Mouse (Mus musculus) MEL (cell line): ENCODE measurements at regions not wholly inside any gene's neighbourhood (a gene's known extent, or its start where the extent isn't known, plus 50 kb on each side); places are given as distances from the start of the nearest gene placed in this dataset.

Experiments
- DNase-seq: peaks from one replicate; pipeline ENCODE4 v3.0.0; 2011; ENCODE audit warnings: low read depth, low spot score
- H3K27ac ChIP-seq: 2 replicates; pipeline ENCODE4 v1.5.1; 2012; ENCODE audit warnings: low read depth, mild to moderate bottlenecking, control low read depth, low read length, moderate library complexity; ENCODE audit not compliant: control insufficient read depth
- H3K27me3 ChIP-seq, 2 experiments: fragments of 150-350 bp in 1 of 2; sonication (generic) in 1 of 2; 2 replicates each; pipeline ENCODE4 v1.6.1; 2012; ENCODE audit warnings: low read length in 2 of 2, mild to moderate bottlenecking in 2 of 2, improper control_type of control experiment in 1 of 2, moderate library complexity in 1 of 2; ENCODE audit not compliant: insufficient read depth in 2 of 2, control insufficient read depth in 1 of 2
- H3K36me3 ChIP-seq, 2 experiments: 2 replicates each; pipeline ENCODE4 v1.6.1; 2012 to 2014; ENCODE audit warnings: low read length in 2 of 2, improper control_type of control experiment in 1 of 2, inconsistent platforms in 1 of 2, mild to moderate bottlenecking in 1 of 2; ENCODE audit not compliant: insufficient read depth in 2 of 2, control insufficient read depth in 1 of 2
- H3K4me1 ChIP-seq, 2 experiments: fragments of 150-350 bp in 1 of 2; sonication (generic) in 1 of 2; 2 replicates each; pipeline ENCODE4 v1.6.1; 2012; ENCODE audit warnings: low read length in 2 of 2, improper control_type of control experiment in 1 of 2, mild to moderate bottlenecking in 1 of 2; ENCODE audit not compliant: insufficient read depth in 2 of 2, control insufficient read depth in 1 of 2
- H3K4me3 ChIP-seq, 2 experiments: fragments of 150-350 bp in 1 of 2; sonication (generic) in 1 of 2; 2 replicates each; pipeline ENCODE4 v1.5.1; 2012; ENCODE audit warnings: low read depth in 2 of 2, low read length in 2 of 2, mild to moderate bottlenecking in 2 of 2, moderate library complexity in 2 of 2, control low read depth in 1 of 2, improper control_type of control experiment in 1 of 2; ENCODE audit not compliant: control insufficient read depth in 1 of 2, insufficient read depth in 1 of 2
- H3K79me2 ChIP-seq: 2 replicates; pipeline ENCODE4 v1.6.1; 2012; ENCODE audit warnings: mild to moderate bottlenecking, low read length, moderate library complexity; ENCODE audit not compliant: control insufficient read depth, poor library complexity, insufficient read depth
- H3K9ac ChIP-seq: 2 replicates; pipeline ENCODE4 v1.6.1; 2012; ENCODE audit warnings: low read depth, mild to moderate bottlenecking, control low read depth, low read length, moderate library complexity; ENCODE audit not compliant: control insufficient read depth, poor library complexity, severe bottlenecking
- H3K9me3 ChIP-seq: fragments of 150-350 bp; sonication (generic); replicated peaks from 2 replicates; pipeline ENCODE4 v1.6.1; 2012; ENCODE audit warnings: mild to moderate bottlenecking, low read length, improper control_type of control experiment, moderate library complexity; ENCODE audit not compliant: insufficient read depth
- BHLHE40 ChIP-seq: IDR thresholded peaks from 2 replicates; pipeline ENCODE4 v1.6.1; 2012; ENCODE audit warnings: low read depth, mild to moderate bottlenecking, inconsistent platforms, low read length, improper control_type of control experiment, borderline replicate concordance
- CHD1 ChIP-seq: IDR thresholded peaks from 2 replicates; pipeline ENCODE4 v1.6.1; 2012; ENCODE audit warnings: low read depth, mild to moderate bottlenecking, inconsistent platforms, low read length, improper control_type of control experiment
- CTCF ChIP-seq, 3 experiments: IDR thresholded peaks in 2 of 3; conservative IDR thresholded peaks in 1 of 3; 2 replicates each; pipeline ENCODE4 v1.5.1; 2011 to 2012; ENCODE audit warnings: low read length in 3 of 3, low read depth in 2 of 3, mild to moderate bottlenecking in 2 of 3, improper control_type of control experiment in 1 of 3, inconsistent platforms in 1 of 3, mixed read lengths in 1 of 3, moderate library complexity in 1 of 3; ENCODE audit not compliant: control insufficient read depth in 1 of 3, insufficient read depth in 1 of 3, poor library complexity in 1 of 3, severe bottlenecking in 1 of 3
- EP300 ChIP-seq, 2 experiments: IDR thresholded peaks; 2 replicates each; pipeline ENCODE4 v1.6.1; 2011; ENCODE audit warnings: improper control_type of control experiment in 2 of 2, low read length in 2 of 2, low read depth in 1 of 2, mild to moderate bottlenecking in 1 of 2
- ETS1 ChIP-seq: IDR thresholded peaks from 2 replicates; pipeline ENCODE4 v1.6.1; 2012; ENCODE audit warnings: low read depth, mild to moderate bottlenecking, inconsistent platforms, low read length, improper control_type of control experiment, moderate library complexity
- HCFC1 ChIP-seq: IDR thresholded peaks from 2 replicates; pipeline ENCODE4 v1.6.1; 2012; ENCODE audit warnings: low read depth, mild to moderate bottlenecking, inconsistent platforms, low read length, improper control_type of control experiment, moderate library complexity
- JUND ChIP-seq: IDR thresholded peaks from 2 replicates; pipeline ENCODE4 v1.6.1; 2011; ENCODE audit warnings: low read depth, mild to moderate bottlenecking, improper control_type of control experiment, low read length
- MAX ChIP-seq: IDR thresholded peaks from 2 replicates; pipeline ENCODE4 v1.6.1; 2011; ENCODE audit warnings: low read length, improper control_type of control experiment
- MAZ ChIP-seq: IDR thresholded peaks from 2 replicates; pipeline ENCODE4 v1.6.1; 2012; ENCODE audit warnings: low read depth, mild to moderate bottlenecking, inconsistent platforms, low read length, improper control_type of control experiment
- MEF2A ChIP-seq: IDR thresholded peaks from 2 replicates; pipeline ENCODE4 v1.6.1; 2014; ENCODE audit warnings: low read depth, mild to moderate bottlenecking, inconsistent platforms, low read length, improper control_type of control experiment; ENCODE audit not compliant: poor library complexity, insufficient replicate concordance, severe bottlenecking; ENCODE audit errors: extremely low read depth
- MYC ChIP-seq: IDR thresholded peaks from 2 replicates; pipeline ENCODE4 v1.6.1; 2011; ENCODE audit warnings: low read depth, mild to moderate bottlenecking, low read length, improper control_type of control experiment, moderate library complexity
- POLR2A ChIP-seq, 2 experiments: IDR thresholded peaks; 2 replicates each; pipeline ENCODE4 v1.6.1; 2011 to 2012; ENCODE audit warnings: low read length in 2 of 2, mild to moderate bottlenecking in 2 of 2, control low read depth in 1 of 2, improper control_type of control experiment in 1 of 2, low read depth in 1 of 2, moderate library complexity in 1 of 2; ENCODE audit not compliant: control insufficient read depth in 1 of 2, insufficient read depth in 1 of 2, poor library complexity in 1 of 2
- POLR2AphosphoS2 ChIP-seq: IDR thresholded peaks from 2 replicates; pipeline ENCODE4 v1.6.1; 2011; ENCODE audit warnings: low read length, improper control_type of control experiment
- POLR2AphosphoS5 ChIP-seq: IDR thresholded peaks from 2 replicates; pipeline ENCODE4 v1.6.1; 2012; ENCODE audit warnings: low read depth, borderline replicate concordance, mild to moderate bottlenecking, inconsistent platforms, low read length, moderate library complexity, mixed read lengths
- SIN3A ChIP-seq: IDR thresholded peaks from 2 replicates; pipeline ENCODE4 v1.6.1; 2012; ENCODE audit warnings: low read length, improper control_type of control experiment, inconsistent platforms
- SMC3 ChIP-seq: IDR thresholded peaks from 2 replicates; pipeline ENCODE4 v1.6.1; 2011; ENCODE audit warnings: low read depth, low read length, improper control_type of control experiment
- UBTF ChIP-seq: IDR thresholded peaks from 2 replicates; pipeline ENCODE4 v1.6.1; 2012; ENCODE audit warnings: low read depth, mild to moderate bottlenecking, inconsistent platforms, low read length, improper control_type of control experiment, moderate library complexity, borderline replicate concordance; ENCODE audit not compliant: insufficient read depth
- USF2 ChIP-seq, 2 experiments: IDR thresholded peaks; 2 replicates each; pipeline ENCODE4 v1.6.1; 2011 to 2012; ENCODE audit warnings: improper control_type of control experiment in 2 of 2, low read length in 2 of 2, borderline replicate concordance in 1 of 2, inconsistent platforms in 1 of 2, low read depth in 1 of 2, mild to moderate bottlenecking in 1 of 2; ENCODE audit not compliant: insufficient read depth in 1 of 2
- ZC3H11A ChIP-seq: IDR thresholded peaks from 2 replicates; pipeline ENCODE4 v1.6.1; 2012; ENCODE audit warnings: low read depth, mild to moderate bottlenecking, inconsistent platforms, low read length, improper control_type of control experiment
- ZKSCAN1 ChIP-seq: IDR thresholded peaks from 2 replicates; pipeline ENCODE4 v1.6.1; 2012; ENCODE audit warnings: low read depth, mild to moderate bottlenecking, inconsistent platforms, low read length, improper control_type of control experiment, moderate library complexity
- ZNF384 ChIP-seq: IDR thresholded peaks from 2 replicates; pipeline ENCODE4 v1.6.1; 2012; ENCODE audit warnings: low read depth, mild to moderate bottlenecking, inconsistent platforms, low read length, improper control_type of control experiment

- no peaks in the 10 kb centered on the region for H3K27me3 ChIP-seq
- no peaks in the 10 kb centered on the region for H3K79me2 ChIP-seq
- H3K9ac ChIP-seq = no peak overlapping the region
- no peak for DNase-seq
- H3K27ac ChIP-seq = no peak overlapping the region
- no peak overlapping the region for H3K4me3 ChIP-seq
- no peaks in the 10 kb centered on the region for H3K9me3 ChIP-seq
- H3K4me1 ChIP-seq = no peaks in the 10 kb centered on the region
- TF ChIP-seq ETS1 (no peak), POLR2AphosphoS5 (no peak), ZKSCAN1 (no peak), MAZ (no peak), CTCF (IDR thresholded peaks at IDR 0.05 in 2 of 3, conservative IDR thresholded peaks at IDR 0.05 in 1 of 3; ENCODE audit: control insufficient read depth in 1 of 3, insufficient read depth in 1 of 3, low read depth in 2 of 3, low read length in 3 of 3, poor library complexity in 1 of 3, severe bottlenecking in 1 of 3) (no peak), HCFC1 (no peak), MEF2A (no peak), JUND (no peak), MAX (no peak), UBTF (no peak), POLR2A (IDR thresholded peaks at IDR 0.05; ENCODE audit: control insufficient read depth in 1 of 2, insufficient read depth in 1 of 2, low read depth in 1 of 2, low read length in 2 of 2, poor library complexity in 1 of 2) (no peak), BHLHE40 (no peak), ZC3H11A (no peak), POLR2AphosphoS2 (no peak), ZNF384 (no peak), MYC (no peak), SIN3A (no peak), CHD1 (no peak), EP300 (IDR thresholded peaks at IDR 0.05; ENCODE audit: low read depth in 1 of 2, low read length in 2 of 2) (no peak), SMC3 (no peak)
- H3K36me3 ChIP-seq = no peaks in the 10 kb centered on the region
Measured at GRCm38 (mm10) chr8:103381575-103381974, 596.1 kb upstream of the Cdh11 start.

GRCm38 (mm10) chr8:103391359-103391758 lies 605.9 kb upstream of the Cdh11 start:
- Histone ChIP-seq H3K79me2 (no peaks in the 10 kb centered on the region), H3K9ac (no peak overlapping the region), H3K27me3 (no peaks in the 10 kb centered on the region), H3K27ac (no peak overlapping the region), H3K4me1 (no peaks in the 10 kb centered on the region), H3K4me3 (no peak overlapping the region), H3K9me3 (no peaks in the 10 kb centered on the region), H3K36me3 (no peaks in the 10 kb centered on the region)
- DNase-seq = no peak
- TF ChIP-seq EP300 (IDR thresholded peaks at IDR 0.05; ENCODE audit: low read depth in 1 of 2, low read length in 2 of 2) (no peak), UBTF (no peak), USF2 (IDR thresholded peaks at IDR 0.05; ENCODE audit: borderline replicate concordance in 1 of 2, insufficient read depth in 1 of 2, low read depth in 1 of 2, low read length in 2 of 2) (no peak), ZKSCAN1 (no peak), CTCF (IDR thresholded peaks at IDR 0.05 in 2 of 3, conservative IDR thresholded peaks at IDR 0.05 in 1 of 3; ENCODE audit: control insufficient read depth in 1 of 3, insufficient read depth in 1 of 3, low read depth in 2 of 3, low read length in 3 of 3, poor library complexity in 1 of 3, severe bottlenecking in 1 of 3) (no peak), MYC (no peak)
